Mouse (Mus musculus): ENCODE results near the gene Cabp4. TPM values are rescaled to one million over a fixed set of nuclear protein-coding genes. Genes with fewer than 3 reads are reported as not detected.

Gene Cabp4
- total RNA-seq (2014; fragmentation: Nextera tagmentation) (not detected in 2 replicates), total RNA-seq (2017) (not detected in 2 replicates)

- peak; percentile 23; the same call in 1 of the 2 replicates for ATAC-seq (replicated peaks; ENCODE audit: poor library complexity, severe bottlenecking)
These were observed at the start of gene Cabp4 for GRCm38 (mm10) chr19:4143759-4144268. Cabp4 (minus strand) TSS chr19:4144033.

GRCm38 (mm10) chr19:4193129-4193528 is 49.3 kb upstream of the Cabp4 start:
- ATAC-seq (replicated peaks; ENCODE audit: poor library complexity, severe bottlenecking) = no peak

GRCm38 (mm10) chr19:4192251-4192985 is 48.6 kb upstream of the Cabp4 start:
- no peak for ATAC-seq (replicated peaks; ENCODE audit: poor library complexity, severe bottlenecking)

GRCm38 (mm10) chr19:4191528-4192250 is 47.9 kb upstream of the Cabp4 start, which contains the start of gene Ppp1ca:
Ppp1ca (plus strand) TSS chr19:4192065.
- ATAC-seq (replicated peaks; ENCODE audit: poor library complexity, severe bottlenecking) = peak; percentile 88

GRCm38 (mm10) chr19:4190831-4191334 is 47.0 kb upstream of the Cabp4 start, which contains the start of gene Tbc1d10c:
Tbc1d10c (minus strand) TSS chr19:4191284.
- peak; percentile 62 for ATAC-seq (replicated peaks; ENCODE audit: poor library complexity, severe bottlenecking)

- no peak for ATAC-seq (replicated peaks; ENCODE audit: poor library complexity, severe bottlenecking)
These were observed 45.3 kb upstream of the Cabp4 start for GRCm38 (mm10) chr19:4189051-4189620.

GRCm38 (mm10) chr19:4187303-4187702 is 43.5 kb upstream of the Cabp4 start:
- no peak for ATAC-seq (replicated peaks; ENCODE audit: poor library complexity, severe bottlenecking)

GRCm38 (mm10) chr19:4184976-4185975 is 41.4 kb upstream of the Cabp4 start:
- ATAC-seq (replicated peaks; ENCODE audit: poor library complexity, severe bottlenecking) = peak; percentile 57

GRCm38 (mm10) chr19:4183689-4184088 is 39.9 kb upstream of the Cabp4 start:
- no peak for ATAC-seq (replicated peaks; ENCODE audit: poor library complexity, severe bottlenecking)

GRCm38 (mm10) chr19:4181892-4182291 is 38.1 kb upstream of the Cabp4 start:
- peak; percentile 73 for ATAC-seq (replicated peaks; ENCODE audit: poor library complexity, severe bottlenecking)

GRCm38 (mm10) chr19:4180411-4180810 is 36.6 kb upstream of the Cabp4 start:
- peak; percentile 31 for ATAC-seq (replicated peaks; ENCODE audit: poor library complexity, severe bottlenecking)

- ATAC-seq (replicated peaks; ENCODE audit: poor library complexity, severe bottlenecking) = no peak
These were observed 31.6 kb upstream of the Cabp4 start, which contains the start of gene Carns1 for GRCm38 (mm10) chr19:4175368-4175947. Carns1 (minus strand) TSS chr19:4175479.

GRCm38 (mm10) chr19:4172925-4173324 is 29.1 kb upstream of the Cabp4 start:
- ATAC-seq (replicated peaks; ENCODE audit: poor library complexity, severe bottlenecking) = no peak

- ATAC-seq (replicated peaks; ENCODE audit: poor library complexity, severe bottlenecking) = peak; percentile 35
These were observed 27.8 kb upstream of the Cabp4 start for GRCm38 (mm10) chr19:4171393-4172290.

GRCm38 (mm10) chr19:4170723-4171392 is 27.0 kb upstream of the Cabp4 start:
- no peak for ATAC-seq (replicated peaks; ENCODE audit: poor library complexity, severe bottlenecking)

- no peak; the same call in 1 of the 2 replicates for ATAC-seq (replicated peaks; ENCODE audit: poor library complexity, severe bottlenecking)
These were observed 26.0 kb upstream of the Cabp4 start for GRCm38 (mm10) chr19:4169810-4170209.

- ATAC-seq (replicated peaks; ENCODE audit: poor library complexity, severe bottlenecking) = peak; percentile 93
These were observed 25.5 kb upstream of the Cabp4 start for GRCm38 (mm10) chr19:4169378-4169784.

All from granulocyte monocyte progenitor cell, adult 5-6 weeks (primary cell).